Mouse (Mus musculus): ENCODE results near the gene Gpx4. TPM values are rescaled to one million over a fixed set of nuclear protein-coding genes. Genes with fewer than 3 reads are reported as not detected.
A peak's percentile ranks its signal among the peaks of the same experiment; 100 is the strongest.

Gene Gpx4
- polyA plus RNA-seq, 1 experiment from 2014 or later, result 532 TPM

- H3K4me3 ChIP-seq (replicated peaks), result no peak overlapping the region
- H3K27ac ChIP-seq, result no peak overlapping the region
- no peak for ATAC-seq
Observed at GRCm38 (mm10) chr10:80025044-80025347, 22.0 kb upstream of the Gpx4 start.

GRCm38 (mm10) chr10:80025463-80025862, 21.5 kb upstream of the Gpx4 start:
- WGBS, result 83% methylated on average over 10 of the region's 10 CpGs
- H3K36me3 ChIP-seq, result no peaks in the 10 kb centered on the region
- no peak overlapping the region for H3K4me2 ChIP-seq (replicated peaks)
- ATAC-seq, result no peak
- no peaks in the 10 kb centered on the region for H3K4me1 ChIP-seq (replicated peaks)
- no peak overlapping the region for H3K4me3 ChIP-seq (replicated peaks)
- no peak overlapping the region for H3K9ac ChIP-seq (replicated peaks)
- H3K9me3 ChIP-seq, result no peaks in the 10 kb centered on the region
- peaks cover 4% of the 10 kb centered on the region for H3K27me3 ChIP-seq
- H3K27ac ChIP-seq, result no peak overlapping the region

More at GRCm38 (mm10) chr10:80025044-80025347, 22.0 kb upstream of the Gpx4 start:
- no peak overlapping the region for H3K4me2 ChIP-seq (replicated peaks)
- H3K36me3 ChIP-seq, result no peaks in the 10 kb centered on the region
- H3K9ac ChIP-seq (replicated peaks), result no peak overlapping the region
- H3K9me3 ChIP-seq, result no peaks in the 10 kb centered on the region
- WGBS, result 61% methylated on average over 4 of the region's 4 CpGs
- peaks cover 8% of the 10 kb centered on the region for H3K27me3 ChIP-seq
- peaks cover under 1% of the 10 kb centered on the region; the same call in 1 of the 2 replicates for H3K4me1 ChIP-seq (replicated peaks)

GRCm38 (mm10) chr10:80025889-80026288, 21.1 kb upstream of the Gpx4 start:
- H3K9ac ChIP-seq (replicated peaks), result no peak overlapping the region
- 0 out of 2 replicates have a peak, but pooled peaks have one; percentile 27 for ATAC-seq
- H3K27ac ChIP-seq, result no peak overlapping the region

GRCm38 (mm10) chr10:80027681-80028520, 19.1 kb upstream of the Gpx4 start:
- H3K27me3 ChIP-seq, result no peaks in the 10 kb centered on the region
- no peak for ATAC-seq
- H3K4me1 ChIP-seq (replicated peaks), result no peaks in the 10 kb centered on the region
- H3K9ac ChIP-seq (replicated peaks), result no peak overlapping the region
- H3K36me3 ChIP-seq, result no peaks in the 10 kb centered on the region
- H3K27ac ChIP-seq, result no peak overlapping the region
- 79% methylated on average over 20 of the region's 20 CpGs for WGBS
- H3K9me3 ChIP-seq, result no peaks in the 10 kb centered on the region
- H3K4me2 ChIP-seq (replicated peaks), result no peak overlapping the region
- H3K4me3 ChIP-seq (replicated peaks), result no peak overlapping the region

More at GRCm38 (mm10) chr10:80025889-80026288, 21.1 kb upstream of the Gpx4 start:
- no peak overlapping the region for H3K4me2 ChIP-seq (replicated peaks)
- no peaks in the 10 kb centered on the region for H3K9me3 ChIP-seq
- WGBS, result 58% methylated on average over 12 of the region's 12 CpGs
- H3K36me3 ChIP-seq, result no peaks in the 10 kb centered on the region
- no peaks in the 10 kb centered on the region; the same call in 1 of the 2 replicates for H3K27me3 ChIP-seq
- H3K4me3 ChIP-seq (replicated peaks), result no peak overlapping the region
- no peaks in the 10 kb centered on the region for H3K4me1 ChIP-seq (replicated peaks)

GRCm38 (mm10) chr10:80028521-80028846, 18.5 kb upstream of the Gpx4 start:
- H3K36me3 ChIP-seq, result no peaks in the 10 kb centered on the region
- no peak overlapping the region for H3K4me3 ChIP-seq (replicated peaks)
- no peak overlapping the region for H3K27ac ChIP-seq
- H3K27me3 ChIP-seq, result no peaks in the 10 kb centered on the region
- ATAC-seq, result no peak
- no peak overlapping the region for H3K4me2 ChIP-seq (replicated peaks)
- H3K9me3 ChIP-seq, result no peaks in the 10 kb centered on the region
- no peak overlapping the region for H3K9ac ChIP-seq (replicated peaks)
- 95% methylated on average over 13 of the region's 13 CpGs for whole genome bisulfite sequencing
- no peaks in the 10 kb centered on the region for H3K4me1 ChIP-seq (replicated peaks)

GRCm38 (mm10) chr10:80030191-80030590, 16.8 kb upstream of the Gpx4 start:
- Histone ChIP-seq H3K4me2 (replicated peaks) (no peak overlapping the region), H3K27me3 (no peaks in the 10 kb centered on the region), H3K4me1 (replicated peaks) (no peaks in the 10 kb centered on the region), H3K36me3 (peaks cover 7% of the 10 kb centered on the region), H3K9ac (replicated peaks) (no peak overlapping the region), H3K9me3 (no peaks in the 10 kb centered on the region), H3K27ac (no peak overlapping the region), H3K4me3 (replicated peaks) (no peak overlapping the region)
- ATAC-seq, result no peak
- 79% methylated on average over 9 of the region's 9 CpGs for WGBS

GRCm38 (mm10) chr10:80030736-80031135, 16.2 kb upstream of the Gpx4 start:
- ATAC-seq, result no peak
- H3K36me3 ChIP-seq, result peaks cover 12% of the 10 kb centered on the region
- no peak overlapping the region for H3K27ac ChIP-seq
- H3K4me3 ChIP-seq (replicated peaks), result no peak overlapping the region
- H3K4me1 ChIP-seq (replicated peaks), result no peaks in the 10 kb centered on the region
- H3K27me3 ChIP-seq, result no peaks in the 10 kb centered on the region
- 85% methylated on average over 17 of the region's 17 CpGs for WGBS
- no peak overlapping the region for H3K9ac ChIP-seq (replicated peaks)
- H3K4me2 ChIP-seq (replicated peaks), result no peak overlapping the region
- no peaks in the 10 kb centered on the region for H3K9me3 ChIP-seq

GRCm38 (mm10) chr10:80032799-80033480, 14.0 kb upstream of the Gpx4 start:
- no peak for ATAC-seq

GRCm38 (mm10) chr10:80033511-80034391, 13.2 kb upstream of the Gpx4 start:
- Histone ChIP-seq H3K4me1 (replicated peaks) (peaks cover 17% of the 10 kb centered on the region), H3K4me3 (replicated peaks) (no peak overlapping the region), H3K4me2 (replicated peaks) (no peak overlapping the region), H3K9me3 (no peaks in the 10 kb centered on the region), H3K27me3 (no peaks in the 10 kb centered on the region), H3K9ac (replicated peaks) (no peak overlapping the region), H3K36me3 (peaks cover 38% of the 10 kb centered on the region), H3K27ac (peak overlapping the region; percentile 56)
- WGBS, result 49% methylated on average over 9 of the region's 9 CpGs
- no peak for ATAC-seq

More at GRCm38 (mm10) chr10:80032799-80033480, 14.0 kb upstream of the Gpx4 start:
- 0 out of 2 replicates have a peak overlapping the region, but pooled peaks have one; percentile 1 for H3K9ac ChIP-seq (replicated peaks)
- H3K36me3 ChIP-seq, result peaks cover 34% of the 10 kb centered on the region
- H3K4me1 ChIP-seq (replicated peaks), result peaks cover 9% of the 10 kb centered on the region
- 63% methylated on average over 5 of the region's 5 CpGs for WGBS
- no peaks in the 10 kb centered on the region for H3K27me3 ChIP-seq
- 0 out of 2 replicates have a peak overlapping the region, but pooled peaks have one; percentile 30 for H3K27ac ChIP-seq
- H3K9me3 ChIP-seq, result no peaks in the 10 kb centered on the region
- no peak overlapping the region for H3K4me2 ChIP-seq (replicated peaks)
- no peak overlapping the region for H3K4me3 ChIP-seq (replicated peaks)

- H3K27ac ChIP-seq, result no peak overlapping the region
- 83% methylated on average over 8 of the region's 8 CpGs for WGBS
- H3K9ac ChIP-seq (replicated peaks), result peak overlapping the region; percentile 36
- no peak overlapping the region for H3K4me3 ChIP-seq (replicated peaks)
- H3K9me3 ChIP-seq, result no peaks in the 10 kb centered on the region
- H3K4me1 ChIP-seq (replicated peaks), result peaks cover 22% of the 10 kb centered on the region
- ATAC-seq, result no peak
- H3K36me3 ChIP-seq, result peaks cover 38% of the 10 kb centered on the region
- H3K4me2 ChIP-seq (replicated peaks), result no peak overlapping the region
- no peaks in the 10 kb centered on the region for H3K27me3 ChIP-seq
Observed at GRCm38 (mm10) chr10:80035148-80035547, 11.8 kb upstream of the Gpx4 start.

- Histone ChIP-seq H3K9me3 (no peaks in the 10 kb centered on the region), H3K9ac (replicated peaks) (peak overlapping the region; percentile 36), H3K27ac (no peak overlapping the region), H3K4me2 (replicated peaks) (no peak overlapping the region), H3K4me3 (replicated peaks) (no peak overlapping the region), H3K36me3 (peaks cover 38% of the 10 kb centered on the region), H3K27me3 (no peaks in the 10 kb centered on the region), H3K4me1 (replicated peaks) (peaks cover 22% of the 10 kb centered on the region)
- no peak for ATAC-seq
- WGBS, result 90% methylated on average over 5 of the region's 5 CpGs
Observed at GRCm38 (mm10) chr10:80035686-80036085, 11.3 kb upstream of the Gpx4 start.

All from midbrain, embryonic 13.5 days (tissue).